Mouse (Mus musculus): ENCODE measurements around the gene Ovol3. TPM values are rescaled to one million over a fixed set of nuclear protein-coding genes. Genes with fewer than 3 reads are reported as not detected.

Gene Ovol3
- polyA plus RNA-seq, 1 experiment from 2014 or later: not detected

- no peak overlapping the region for H3K4me3 ChIP-seq (ENCODE audit: low read depth, low read length)
- H3K27ac ChIP-seq (ENCODE audit: low read depth, low read length): no peak overlapping the region
- DNase-seq (ENCODE audit: low spot score) (no peak), ATAC-seq (replicated peaks; ENCODE audit: low FRiP score) (no peak)
- H3K9ac ChIP-seq (ENCODE audit: low read depth, low read length): no peak overlapping the region
- H3K36me3 ChIP-seq (ENCODE audit: control insufficient read depth, insufficient read depth, low read length): no peaks in the 10 kb centered on the region
- H3K4me1 ChIP-seq (replicated peaks; ENCODE audit: control insufficient read depth, insufficient read depth, low read length): peaks cover 5% of the 10 kb centered on the region
- H3K9me3 ChIP-seq (ENCODE audit: control insufficient read depth, low read length): no peaks in the 10 kb centered on the region
- H3K27me3 ChIP-seq (replicated peaks; ENCODE audit: control insufficient read depth, insufficient read depth, low read length): no peaks in the 10 kb centered on the region
- H3K4me2 ChIP-seq: no peak overlapping the region
- 93% methylated on average over 15 of the region's 15 CpGs for WGBS
Measured at GRCm38 (mm10) chr7:30234276-30234858, 1.2 kb downstream of the Ovol3 start.

GRCm38 (mm10) chr7:30233387-30233786 is 2.1 kb downstream of the Ovol3 start:
- Histone ChIP-seq H3K4me3 (ENCODE audit: low read depth, low read length) (peak overlapping the region; percentile 79), H3K27me3 (replicated peaks; ENCODE audit: control insufficient read depth, insufficient read depth, low read length) (no peaks in the 10 kb centered on the region), H3K27ac (ENCODE audit: low read depth, low read length) (no peak overlapping the region), H3K36me3 (ENCODE audit: control insufficient read depth, insufficient read depth, low read length) (no peaks in the 10 kb centered on the region), H3K4me1 (replicated peaks; ENCODE audit: control insufficient read depth, insufficient read depth, low read length) (peaks cover 5% of the 10 kb centered on the region), H3K9me3 (ENCODE audit: control insufficient read depth, low read length) (no peaks in the 10 kb centered on the region), H3K9ac (ENCODE audit: low read depth, low read length) (no peak overlapping the region), H3K4me2 (peak overlapping the region; percentile 68; the same call in 1 of the 2 replicates)
- 83% methylated on average over 20 of the region's 20 CpGs for WGBS
- DNase-seq (ENCODE audit: low spot score) (no peak), ATAC-seq (replicated peaks; ENCODE audit: low FRiP score) (no peak)

DNA sequence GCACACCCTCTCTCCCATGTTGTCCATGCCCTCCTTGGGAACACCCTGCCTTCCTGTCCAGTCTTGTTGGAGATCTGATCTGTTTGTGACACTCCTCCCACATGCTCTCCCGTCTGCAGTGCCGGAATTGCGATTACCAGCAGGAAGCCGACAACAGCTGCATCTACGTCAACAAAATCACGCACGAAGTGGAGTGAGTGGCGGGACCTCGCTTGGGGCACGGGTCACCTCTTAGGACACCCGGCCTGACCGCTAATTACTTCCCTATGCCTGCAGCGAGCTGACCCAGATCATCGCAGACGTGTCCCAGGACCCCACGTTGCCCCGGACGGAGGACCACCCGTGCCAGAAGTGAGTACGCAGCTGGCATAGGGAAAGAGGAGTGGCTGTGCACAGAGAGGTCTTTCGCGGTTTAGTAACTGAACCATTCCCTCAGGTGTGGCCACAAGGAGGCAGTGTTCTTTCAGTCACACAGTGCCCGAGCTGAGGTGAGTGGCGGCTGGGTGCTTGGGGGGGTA is 2.8 kb downstream of the Ovol3 start:
- peak; percentile 43 for ATAC-seq (replicated peaks; ENCODE audit: low FRiP score)
- H3K4me3 ChIP-seq (ENCODE audit: low read depth, low read length): peak overlapping the region; percentile 79
- H3K9ac ChIP-seq (ENCODE audit: low read depth, low read length): peak overlapping the region; percentile 81
- H3K9me3 ChIP-seq (ENCODE audit: control insufficient read depth, low read length): no peaks in the 10 kb centered on the region
- peaks cover 5% of the 10 kb centered on the region for H3K4me1 ChIP-seq (replicated peaks; ENCODE audit: control insufficient read depth, insufficient read depth, low read length)
- DNase-seq (ENCODE audit: low spot score): peak; percentile 63
- H3K4me2 ChIP-seq: peak overlapping the region; percentile 68
- H3K36me3 ChIP-seq (ENCODE audit: control insufficient read depth, insufficient read depth, low read length): no peaks in the 10 kb centered on the region
- H3K27ac ChIP-seq (ENCODE audit: low read depth, low read length): peak overlapping the region; percentile 96; the same call in 1 of the 2 replicates
- WGBS: 5% methylated on average over 24 of the region's 24 CpGs
- no peaks in the 10 kb centered on the region for H3K27me3 ChIP-seq (replicated peaks; ENCODE audit: control insufficient read depth, insufficient read depth, low read length)

GRCm38 (mm10) chr7:30231669-30232454 is 3.7 kb downstream of the Ovol3 start, which contains the start of the genes Polr2i and Tbcb:
TSS of gene Polr2i (plus strand) at chr7:30231948.
TSS of gene Tbcb (minus strand) at chr7:30232272.
- ATAC-seq (replicated peaks; ENCODE audit: low FRiP score): peak; percentile 89
- H3K9me3 ChIP-seq (ENCODE audit: control insufficient read depth, low read length): no peaks in the 10 kb centered on the region
- no peaks in the 10 kb centered on the region for H3K27me3 ChIP-seq (replicated peaks; ENCODE audit: control insufficient read depth, insufficient read depth, low read length)
- 0 out of 2 replicates have a peak, but pooled peaks cover under 1% of the 10 kb centered on the region for H3K36me3 ChIP-seq (ENCODE audit: control insufficient read depth, insufficient read depth, low read length)
- H3K4me2 ChIP-seq: peak within 1 kb of the TSS; percentile 68
- peaks cover 5% of the 10 kb centered on the region for H3K4me1 ChIP-seq (replicated peaks; ENCODE audit: control insufficient read depth, insufficient read depth, low read length)
- peak within 1 kb of the TSS; percentile 79 for H3K4me3 ChIP-seq (ENCODE audit: low read depth, low read length)
- H3K9ac ChIP-seq (ENCODE audit: low read depth, low read length): peak within 1 kb of the TSS; percentile 81
- DNase-seq (ENCODE audit: low spot score): peak; percentile 91
- under 1% methylated on average over 67 of the region's 67 CpGs for WGBS
- peak within 1 kb of the TSS; percentile 96 for H3K27ac ChIP-seq (ENCODE audit: low read depth, low read length)

DNA sequence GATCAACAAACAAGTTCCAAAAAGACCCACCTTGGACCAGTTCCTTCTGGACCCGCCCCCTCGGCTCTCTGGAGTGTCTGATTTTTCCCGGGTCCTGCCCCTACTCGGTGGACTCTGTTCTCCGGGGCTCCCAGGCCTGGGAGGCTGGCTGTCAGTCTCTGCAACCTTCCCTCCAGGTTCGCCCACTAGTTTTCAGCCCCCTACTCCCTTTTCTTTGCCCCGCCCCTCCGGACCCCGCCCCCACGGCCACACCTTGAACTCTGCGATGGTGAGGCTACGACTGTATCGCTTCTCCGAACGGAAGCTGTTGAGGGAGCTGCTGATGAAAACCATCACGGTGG is 4.2 kb downstream of the Ovol3 start:
- Histone ChIP-seq H3K36me3 (ENCODE audit: control insufficient read depth, insufficient read depth, low read length) (peaks cover 6% of the 10 kb centered on the region; the same call in 1 of the 2 replicates), H3K4me1 (replicated peaks; ENCODE audit: control insufficient read depth, insufficient read depth, low read length) (peaks cover 5% of the 10 kb centered on the region), H3K4me2 (peak overlapping the region; percentile 68), H3K9ac (ENCODE audit: low read depth, low read length) (peak overlapping the region; percentile 62), H3K4me3 (ENCODE audit: low read depth, low read length) (peak overlapping the region; percentile 79), H3K9me3 (ENCODE audit: control insufficient read depth, low read length) (no peaks in the 10 kb centered on the region), H3K27ac (ENCODE audit: low read depth, low read length) (no peak overlapping the region), H3K27me3 (replicated peaks; ENCODE audit: control insufficient read depth, insufficient read depth, low read length) (no peaks in the 10 kb centered on the region)
- WGBS: under 1% methylated on average over 16 of the region's 16 CpGs
- no peak for DNase-seq (ENCODE audit: low spot score)
- peak; percentile 42; the same call in 1 of the 2 replicates for ATAC-seq (replicated peaks; ENCODE audit: low FRiP score)

- Histone ChIP-seq H3K4me2 (no peak overlapping the region), H3K9me3 (ENCODE audit: control insufficient read depth, low read length) (no peaks in the 10 kb centered on the region), H3K27ac (ENCODE audit: low read depth, low read length) (no peak overlapping the region), H3K36me3 (ENCODE audit: control insufficient read depth, insufficient read depth, low read length) (peaks cover 23% of the 10 kb centered on the region), H3K4me3 (ENCODE audit: low read depth, low read length) (no peak overlapping the region), H3K4me1 (replicated peaks; ENCODE audit: control insufficient read depth, insufficient read depth, low read length) (peaks cover 4% of the 10 kb centered on the region; the same call in 1 of the 2 replicates), H3K9ac (ENCODE audit: low read depth, low read length) (no peak overlapping the region), H3K27me3 (replicated peaks; ENCODE audit: control insufficient read depth, insufficient read depth, low read length) (no peaks in the 10 kb centered on the region)
- WGBS: 91% methylated on average over 12 of the region's 12 CpGs
- DNase-seq (ENCODE audit: low spot score): no peak
- ATAC-seq (replicated peaks; ENCODE audit: low FRiP score): no peak
Measured at GRCm38 (mm10) chr7:30224206-30224605, 11.3 kb downstream of the Ovol3 start.

- no peaks in the 10 kb centered on the region for H3K27me3 ChIP-seq (replicated peaks; ENCODE audit: control insufficient read depth, insufficient read depth, low read length)
- ATAC-seq (replicated peaks; ENCODE audit: low FRiP score) (peak; percentile 40; the same call in 1 of the 2 replicates), DNase-seq (ENCODE audit: low spot score) (no peak)
- H3K9ac ChIP-seq (ENCODE audit: low read depth, low read length): no peak overlapping the region
- H3K36me3 ChIP-seq (ENCODE audit: control insufficient read depth, insufficient read depth, low read length): peaks cover 23% of the 10 kb centered on the region
- H3K4me2 ChIP-seq: no peak overlapping the region
- WGBS: 82% methylated on average over 5 of the region's 5 CpGs
- H3K9me3 ChIP-seq (ENCODE audit: control insufficient read depth, low read length): no peaks in the 10 kb centered on the region
- no peak overlapping the region for H3K4me3 ChIP-seq (ENCODE audit: low read depth, low read length)
- H3K4me1 ChIP-seq (replicated peaks; ENCODE audit: control insufficient read depth, insufficient read depth, low read length): peaks cover 7% of the 10 kb centered on the region; the same call in 1 of the 2 replicates
- H3K27ac ChIP-seq (ENCODE audit: low read depth, low read length): no peak overlapping the region
Measured at GRCm38 (mm10) chr7:30222205-30222604, 13.3 kb downstream of the Ovol3 start.

DNA sequence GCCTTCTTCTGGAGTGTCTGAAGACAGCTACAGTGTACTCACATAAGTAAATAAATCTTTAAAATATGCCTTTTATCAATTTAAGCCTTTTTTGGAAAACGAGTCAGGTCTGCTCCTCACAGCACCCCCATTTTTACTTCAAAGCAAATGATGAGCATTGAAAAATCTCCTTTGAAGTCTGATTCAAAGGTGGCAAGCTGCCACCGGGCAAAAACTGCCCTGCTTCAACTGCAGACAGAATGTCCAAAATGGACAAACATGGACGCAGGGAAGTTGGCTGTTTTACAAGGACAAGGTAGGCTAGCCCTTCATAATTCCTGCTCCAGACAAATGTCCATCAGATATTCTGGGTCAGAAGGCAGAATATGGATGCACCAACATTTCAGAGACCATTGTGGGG is 14.1 kb downstream of the Ovol3 start:
- 85% methylated on average over 3 of the region's 3 CpGs for WGBS
- H3K27ac ChIP-seq (ENCODE audit: low read depth, low read length): no peak overlapping the region
- no peak overlapping the region for H3K9ac ChIP-seq (ENCODE audit: low read depth, low read length)
- peaks cover 19% of the 10 kb centered on the region for H3K36me3 ChIP-seq (ENCODE audit: control insufficient read depth, insufficient read depth, low read length)
- no peaks in the 10 kb centered on the region for H3K9me3 ChIP-seq (ENCODE audit: control insufficient read depth, low read length)
- H3K27me3 ChIP-seq (replicated peaks; ENCODE audit: control insufficient read depth, insufficient read depth, low read length): no peaks in the 10 kb centered on the region
- DNase-seq (ENCODE audit: low spot score) (no peak), ATAC-seq (replicated peaks; ENCODE audit: low FRiP score) (no peak)
- no peak overlapping the region for H3K4me3 ChIP-seq (ENCODE audit: low read depth, low read length)
- H3K4me2 ChIP-seq: no peak overlapping the region
- peaks cover 7% of the 10 kb centered on the region; the same call in 1 of the 2 replicates for H3K4me1 ChIP-seq (replicated peaks; ENCODE audit: control insufficient read depth, insufficient read depth, low read length)

Measured in liver, embryonic 11.5 days (tissue).